Mouse (Mus musculus) C2C12 (cell line): ENCODE results near the gene Socs7. TPM values are rescaled to one million over a fixed set of nuclear protein-coding genes. Genes with fewer than 3 reads are reported as not detected.

ENCODE experiments used
- H3K27me3 ChIP-seq: one replicate; pipeline ENCODE4 v1.6.1; 2011; ENCODE audit not compliant: control insufficient read depth, insufficient read depth, insufficient read length
- H3K36me3 ChIP-seq: one replicate; pipeline ENCODE4 v1.6.1; 2011; ENCODE audit not compliant: control insufficient read depth, insufficient read depth
- H3K4me3 ChIP-seq: one replicate; pipeline ENCODE4 v1.5.1; 2011; ENCODE audit warnings: mild to moderate bottlenecking, control low read depth; ENCODE audit not compliant: poor library complexity, insufficient read depth, severe bottlenecking
- H3K79me2 ChIP-seq: one replicate; pipeline ENCODE4 v1.6.1; 2011; ENCODE audit not compliant: control insufficient read depth, insufficient read depth
- H3K79me3 ChIP-seq: one replicate; pipeline ENCODE4 v1.6.1; 2011; ENCODE audit warnings: low read depth, control low read depth
- H3ac ChIP-seq: one replicate; pipeline ENCODE3; 2011; ENCODE audit warnings: low read depth; ENCODE audit not compliant: control insufficient read depth, insufficient read length
- CEBPB ChIP-seq: IDR thresholded peaks from one replicate; pipeline ENCODE4 v1.6.1; 2011; ENCODE audit warnings: low read depth, mild to moderate bottlenecking, control low read depth, moderate library complexity
- CTCF ChIP-seq: IDR thresholded peaks from one replicate; pipeline ENCODE4 v1.5.1; 2011; ENCODE audit not compliant: control insufficient read depth, insufficient read depth, insufficient read length
- FOSL1 ChIP-seq: IDR thresholded peaks from one replicate; pipeline ENCODE4 v1.8.0; 2011; ENCODE audit warnings: mild to moderate bottlenecking, low read length; ENCODE audit not compliant: poor library complexity, insufficient read depth, severe bottlenecking
- MAX ChIP-seq: IDR thresholded peaks from one replicate; pipeline ENCODE4 v1.6.1; 2011; ENCODE audit warnings: mild to moderate bottlenecking, control low read depth
- MYOD1 ChIP-seq: IDR thresholded peaks from one replicate; pipeline ENCODE4 v1.6.1; 2011; ENCODE audit warnings: low read depth; ENCODE audit not compliant: control insufficient read depth, insufficient read length
- MYOG ChIP-seq: IDR thresholded peaks from one replicate; pipeline ENCODE4 v1.6.1; 2011; ENCODE audit not compliant: control insufficient read depth, insufficient read length; ENCODE audit errors: extremely low read depth
- USF1 ChIP-seq: IDR thresholded peaks from one replicate; pipeline ENCODE4 v1.6.1; 2011; ENCODE audit warnings: low read depth, mild to moderate bottlenecking, control low read depth, moderate library complexity
- polyA plus RNA-seq: library from polyadenylated mRNA; unstranded; fragments of >200 nt; fragmentation: generic; extraction: Trizol; gene quantifications from one replicate; pipeline ENCODE4 v1.2.1, GENCODE M21; 2012; ENCODE audit warnings: missing spikeins

The Socs7 gene
- polyA plus RNA-seq, 1 experiment = 8.1 TPM

- Histone ChIP-seq H3K27me3 (no peaks in the 10 kb centered on the region), H3K79me2 (no peaks in the 10 kb centered on the region), H3K36me3 (no peaks in the 10 kb centered on the region), H3K4me3 (no peak overlapping the region), H3K79me3 (no peaks in the 10 kb centered on the region), H3ac (peak overlapping the region; percentile 56)
- TF ChIP-seq MYOG (no peak), FOSL1 (no peak), MYOD1 (no peak), CTCF (no peak)
Measured at GRCm38 (mm10) chr11:97404761-97405190, 42.4 kb downstream of the Socs7 start.

GRCm38 (mm10) chr11:97406094-97406951 lies 44.0 kb downstream of the Socs7 start:
- TF ChIP-seq MYOD1 (no peak), MYOG (no peak), FOSL1 (no peak), MAX (no peak), CTCF (no peak), USF1 (no peak), CEBPB (no peak)
- Histone ChIP-seq H3K36me3 (no peaks in the 10 kb centered on the region), H3K79me3 (no peaks in the 10 kb centered on the region), H3ac (no peak overlapping the region), H3K27me3 (no peaks in the 10 kb centered on the region), H3K79me2 (no peaks in the 10 kb centered on the region), H3K4me3 (no peak overlapping the region)

- no peaks in the 10 kb centered on the region for H3K36me3 ChIP-seq
- TF ChIP-seq FOSL1 (no peak), MYOD1 (no peak), CEBPB (no peak), CTCF (no peak), MYOG (no peak), MAX (no peak), USF1 (no peak)
- H3K79me3 ChIP-seq = no peaks in the 10 kb centered on the region
- no peak overlapping the region for H3K4me3 ChIP-seq
- H3K27me3 ChIP-seq = no peaks in the 10 kb centered on the region
- no peaks in the 10 kb centered on the region for H3K79me2 ChIP-seq
- H3ac ChIP-seq = no peak overlapping the region
Measured at GRCm38 (mm10) chr11:97407456-97407855, 45.1 kb downstream of the Socs7 start.

- Histone ChIP-seq H3K36me3 (no peaks in the 10 kb centered on the region), H3K4me3 (no peak overlapping the region), H3K79me2 (no peaks in the 10 kb centered on the region), H3K79me3 (no peaks in the 10 kb centered on the region), H3ac (no peak overlapping the region), H3K27me3 (no peaks in the 10 kb centered on the region)
- no peak for TF ChIP-seq CTCF
- no peak for TF ChIP-seq MAX
- no peak for TF ChIP-seq USF1
- no peak for TF ChIP-seq CEBPB
- no peak for TF ChIP-seq MYOG
- TF ChIP-seq FOSL1 = no peak
- TF ChIP-seq MYOD1 = no peak
Measured at GRCm38 (mm10) chr11:97408171-97408570, 45.8 kb downstream of the Socs7 start.

GRCm38 (mm10) chr11:97410958-97411357 lies 48.6 kb downstream of the Socs7 start:
- Histone ChIP-seq H3K79me2 (peaks cover 6% of the 10 kb centered on the region), H3K79me3 (no peaks in the 10 kb centered on the region)
- TF ChIP-seq MAX (no peak), CEBPB (no peak), MYOG (no peak), MYOD1 (peak; percentile 3)

GRCm38 (mm10) chr11:97412117-97412516 lies 49.8 kb downstream of the Socs7 start:
- no peak for TF ChIP-seq MAX
- TF ChIP-seq CTCF = no peak
- no peak for TF ChIP-seq MYOG
- no peak for TF ChIP-seq MYOD1
- no peak for TF ChIP-seq USF1
- TF ChIP-seq CEBPB = no peak
- Histone ChIP-seq H3K79me3 (peaks cover 7% of the 10 kb centered on the region), H3K36me3 (no peaks in the 10 kb centered on the region), H3K27me3 (no peaks in the 10 kb centered on the region), H3K79me2 (peaks cover 17% of the 10 kb centered on the region), H3K4me3 (no peak overlapping the region), H3ac (no peak overlapping the region)

More at GRCm38 (mm10) chr11:97410958-97411357, 48.6 kb downstream of the Socs7 start:
- H3K36me3 ChIP-seq = no peaks in the 10 kb centered on the region
- no peak overlapping the region for H3ac ChIP-seq
- no peak overlapping the region for H3K4me3 ChIP-seq
- no peaks in the 10 kb centered on the region for H3K27me3 ChIP-seq
